In the genomic region with DNA sequence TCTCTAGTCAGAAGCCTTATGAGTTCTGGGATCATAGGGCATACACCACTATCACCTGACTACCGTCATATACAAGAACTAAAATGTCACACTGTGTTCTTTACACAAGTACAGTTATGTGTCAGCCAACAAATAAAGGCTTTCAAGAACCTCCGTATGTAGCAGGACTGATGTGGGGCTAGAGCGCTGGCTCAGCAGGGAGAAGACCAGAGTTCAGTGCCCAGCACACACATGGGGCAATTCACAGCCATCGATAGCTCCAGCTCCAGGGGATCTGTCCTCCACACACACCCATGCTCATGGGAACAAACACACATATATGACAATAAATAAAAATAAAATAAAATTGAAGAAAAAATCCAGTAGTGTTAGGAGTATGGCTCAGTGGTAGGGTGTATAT, we compare ENCODE assay signal across 27 mouse cellular contexts. TPM values are rescaled to one million over a fixed set of nuclear protein-coding genes. Genes with fewer than 3 reads are reported as not detected.
A peak's percentile ranks its signal among the peaks of the same experiment; 100 is the strongest.
DNase-seq lines count a peak whose midpoint lies in the region; ATAC-seq and TF ChIP-seq lines count a peak whose summit lies in the region.
"Had no signal": no experiment of that assay in that cellular context is flagged by ENCODE, and none has a peak within 500 bp of the region (broad histone marks: within the 10 kb centered on the region; RNA-seq: fewer than 3 reads in every experiment).

No protein-coding gene starts in this region.

- 77% methylated on average over 4 of the region's 4 CpGs for WGBS in intestine, embryonic 16.5 days
- 44% methylated on average over 4 of the region's 4 CpGs for WGBS in small intestine, adult 2 months

- no peak for TF ChIP-seq CTCF in ES-Bruce4 (IDR thresholded peaks at IDR 0.05; ENCODE audit: low read depth, low read length)
- TF ChIP-seq CTCF in small intestine, adult 2 months (IDR thresholded peaks at IDR 0.05; ENCODE audit: extremely low read depth, insufficient read length, insufficient replicate concordance, low read depth, low read length) = no peak

- no peak for TF ChIP-seq EP300 in ES-Bruce4 (IDR thresholded peaks at IDR 0.05; ENCODE audit: insufficient read depth, low read depth, low read length)

- H3K4me1 ChIP-seq in ES-Bruce4 (ENCODE audit: control insufficient read depth, insufficient read depth, low read length) = peaks cover 3% of the 10 kb centered on the region
- H3K4me1 ChIP-seq in intestine, embryonic 16.5 days (ENCODE audit: control insufficient read depth, insufficient read depth, low read length) = peaks cover 5% of the 10 kb centered on the region; the same call in 1 of the 2 replicates
- peaks cover 15% of the 10 kb centered on the region for H3K4me1 ChIP-seq in small intestine, adult 2 months (ENCODE audit: control insufficient read depth, insufficient read depth, insufficient read length, low read length)
- H3K4me1 ChIP-seq: forebrain, embryonic 13.5 days had no signal

- intact Hi-C loops in heart, postnatal 14 days (cut with DNase I) = no loop called here

- TF ChIP-seq POLR2A in ES-Bruce4 (IDR thresholded peaks at IDR 0.05; ENCODE audit: insufficient read depth, low read length) = no peak
- TF ChIP-seq POLR2A in small intestine, adult 2 months (IDR thresholded peaks at IDR 0.05; ENCODE audit: low read depth, low read length) = no peak

- H3K27ac ChIP-seq in ES-Bruce4 (ENCODE audit: insufficient read depth, low read length) = no peak overlapping the region
- H3K27ac ChIP-seq in intestine, embryonic 16.5 days (ENCODE audit: low read length) = peak overlapping the region; percentile 89
- peak overlapping the region; percentile 99 for H3K27ac ChIP-seq in small intestine, adult 2 months (ENCODE audit: insufficient read depth, low read depth, low read length)
- H3K27ac ChIP-seq: embryonic facial prominence, embryonic 13.5 days; embryonic facial prominence, embryonic 15.5 days; forebrain, embryonic 13.5 days; forebrain, embryonic 15.5 days had no signal

- no peak overlapping the region for H3K4me3 ChIP-seq in ES-Bruce4 (ENCODE audit: low read depth, low read length)
- peak overlapping the region; percentile 30; the same call in 1 of the 2 replicates for H3K4me3 ChIP-seq in intestine, embryonic 16.5 days (ENCODE audit: low read length)
- H3K4me3 ChIP-seq in small intestine, adult 2 months (ENCODE audit: low read depth, low read length) = peak overlapping the region; percentile 32
- H3K4me3 ChIP-seq: embryonic facial prominence, embryonic 13.5 days; embryonic facial prominence, embryonic 15.5 days; forebrain, embryonic 13.5 days; forebrain, embryonic 15.5 days had no signal

- H3K9ac ChIP-seq in ES-Bruce4 (ENCODE audit: low read depth, poor library complexity, severe bottlenecking) = peak overlapping the region; percentile 27
- peak overlapping the region; percentile 56; the same call in 1 of the 2 replicates for H3K9ac ChIP-seq in intestine, embryonic 16.5 days (ENCODE audit: low read depth, low read length)
- H3K9ac ChIP-seq: embryonic facial prominence, embryonic 13.5 days; embryonic facial prominence, embryonic 15.5 days; forebrain, embryonic 13.5 days; forebrain, embryonic 15.5 days; forebrain, postnatal 0 days had no signal

- no peaks in the 10 kb centered on the region; the same call in 1 of the 2 replicates for H3K9me3 ChIP-seq in ES-Bruce4 (replicated peaks; ENCODE audit: control insufficient read depth, insufficient read depth, low read length, poor library complexity, severe bottlenecking)
- H3K9me3 ChIP-seq in intestine, embryonic 16.5 days (ENCODE audit: control insufficient read depth, low read length) = no peaks in the 10 kb centered on the region
- H3K9me3 ChIP-seq: embryonic facial prominence, embryonic 13.5 days; embryonic facial prominence, embryonic 15.5 days; forebrain, embryonic 13.5 days; forebrain, embryonic 15.5 days had no signal

- ATAC-seq in intestine, embryonic 16.5 days = peak; percentile 4; the same call in 1 of the 2 replicates
- ATAC-seq in erythroblast, adult 5-6 weeks (replicated peaks; ENCODE audit: low FRiP score, poor library complexity, severe bottlenecking) = no peak
- ATAC-seq: CD4-positive, CD25-positive, alpha-beta regulatory T cell, adult 4 months; forebrain, embryonic 13.5 days; forebrain, embryonic 15.5 days; forebrain, postnatal 0 days had no signal

- H3K27me3 ChIP-seq in ES-Bruce4 (ENCODE audit: control insufficient read depth, insufficient read depth, low read length, poor library complexity, severe bottlenecking) = no peaks in the 10 kb centered on the region
- H3K27me3 ChIP-seq in intestine, embryonic 16.5 days (replicated peaks; ENCODE audit: control insufficient read depth, insufficient read depth, low read length) = no peaks in the 10 kb centered on the region
- no peaks in the 10 kb centered on the region for H3K27me3 ChIP-seq in small intestine, adult 2 months (ENCODE audit: control insufficient read depth, insufficient read depth, low read length)
- H3K27me3 ChIP-seq: CH12.LX; embryonic facial prominence, embryonic 13.5 days; embryonic facial prominence, embryonic 15.5 days; forebrain, embryonic 13.5 days; forebrain, embryonic 15.5 days had no signal

- DNase-seq in heart, adult 11 months = peak; percentile 82
- DNase-seq in heart, postnatal 14 days = no peak
- DNase-seq in cerebellum, postnatal 10 days = no peak
- DNase-seq: adrenal gland, adult 8-10 months; adrenal gland, postnatal 14 days; adrenal gland, postnatal 36 days; B cell, adult 2 months; cerebellum, adult 11-12 months; cerebellum, adult 2 months; cerebellum, adult 9-10 months; cerebellum, postnatal 14 days; cerebellum, postnatal 36 days; embryo, embryonic 11 days; forebrain, postnatal 0 days had no signal

- H3K36me3 ChIP-seq in ES-Bruce4 (ENCODE audit: control insufficient read depth, insufficient read depth, low read length, poor library complexity, severe bottlenecking) = no peaks in the 10 kb centered on the region
- no peaks in the 10 kb centered on the region for H3K36me3 ChIP-seq in intestine, embryonic 16.5 days (ENCODE audit: control insufficient read depth, insufficient read depth, low read length)
- H3K36me3 ChIP-seq in small intestine, adult 2 months (ENCODE audit: control insufficient read depth, insufficient read depth, low read length) = no peaks in the 10 kb centered on the region
- H3K36me3 ChIP-seq: embryonic facial prominence, embryonic 13.5 days; embryonic facial prominence, embryonic 15.5 days; forebrain, embryonic 15.5 days had no signal

- peak overlapping the region; percentile 37 for H3K4me2 ChIP-seq in intestine, embryonic 16.5 days (ENCODE audit: low read depth, low read length)
- H3K4me2 ChIP-seq: embryonic facial prominence, embryonic 13.5 days; embryonic facial prominence, embryonic 15.5 days; forebrain, embryonic 13.5 days; forebrain, embryonic 15.5 days had no signal

RNA-seq across cellular contexts. Expression of gene Epcam, which starts 31.6 kb away (rescaled TPM):
- under 1 TPM; 0.32 to 0.48 TPM for total RNA-seq in heart, postnatal 14 days (2021)
- polyA plus RNA-seq in ES-Bruce4 (2011; ENCODE audit: insufficient read depth, insufficient read length, low read depth, missing spikeins) = 337 and 346 TPM in 2 replicates
- polyA plus RNA-seq in intestine, embryonic 16.5 days (2015; fragmentation: Nextera tagmentation; extraction: Ambion mirVana) = 1,152 and 1,162 TPM in 2 replicates
- 511 and 1,756 TPM in 2 replicates for polyA plus RNA-seq in small intestine, adult 2 months (2012; rRNA removed)
- 0.84 TPM in 1 of 2 replicates, not detected in the other for total RNA-seq in erythroblast, adult 5-6 weeks (2015; ENCODE audit: low replicate concordance)
- total RNA-seq in erythroblast, adult 5-6 weeks (2017; ENCODE audit: low replicate concordance) = not detected in 2 replicates
- total RNA-seq: adrenal gland, adult 18-20 months; adrenal gland, postnatal 36 days; common myeloid progenitor, adult 5-6 weeks; MEL had no signal
